Mouse (Mus musculus) cerebellum, adult 11-12 months (tissue): ENCODE results near the gene Adam6b.
"Not testable (repeated sequence)": the region's sequence is repeated elsewhere in the genome, so short reads cannot be mapped to it uniquely, and the experiment has no call there.

ENCODE experiments used
- DNase-seq: peaks from one replicate; pipeline ENCODE4 v3.0.0; 2022

Gene Adam6b

DNA sequence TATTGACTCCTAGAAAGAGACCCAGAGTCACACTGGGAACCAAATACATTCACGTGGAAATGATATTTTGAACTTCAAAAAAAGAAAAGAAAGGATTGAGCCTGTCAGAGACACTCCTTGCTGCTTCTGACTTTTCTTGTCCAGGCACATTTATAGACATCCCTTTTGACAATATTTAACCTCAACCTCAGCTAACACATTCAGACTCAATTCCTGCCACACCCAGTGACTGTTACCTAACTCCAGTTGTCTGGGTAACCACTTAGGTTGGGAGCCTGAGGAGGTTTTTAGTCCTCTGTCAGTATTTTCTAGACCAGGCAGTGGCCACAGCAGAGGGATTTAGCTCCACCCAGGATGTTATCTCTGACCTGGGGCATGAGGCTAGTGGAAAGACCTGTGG, at the start of gene Adam6b:
Gene Adam6b (plus strand): TSS at position 301 of the 400 bp plus-strand sequence.
- DNase-seq = not testable (repeated sequence)

DNA sequence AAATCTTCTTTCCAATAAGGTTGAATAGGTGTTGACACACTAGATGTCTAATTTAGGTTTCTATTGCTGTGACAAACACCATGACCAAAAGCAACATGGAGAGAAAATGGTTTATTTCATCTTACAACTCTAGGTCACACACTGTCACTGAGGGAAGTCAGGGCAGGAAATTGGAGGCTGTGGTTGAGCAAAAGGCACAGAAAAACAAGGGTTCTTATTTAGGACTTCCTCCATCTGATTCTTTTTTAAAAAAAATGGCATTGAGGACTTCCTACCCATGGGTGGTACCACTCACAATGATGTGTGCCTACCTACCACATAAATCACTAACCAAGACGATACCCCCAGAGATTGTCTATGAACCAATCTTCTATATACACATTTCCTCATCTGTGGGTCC, 43.2 kb upstream of the Adam6b start:
- no peak for DNase-seq

DNA sequence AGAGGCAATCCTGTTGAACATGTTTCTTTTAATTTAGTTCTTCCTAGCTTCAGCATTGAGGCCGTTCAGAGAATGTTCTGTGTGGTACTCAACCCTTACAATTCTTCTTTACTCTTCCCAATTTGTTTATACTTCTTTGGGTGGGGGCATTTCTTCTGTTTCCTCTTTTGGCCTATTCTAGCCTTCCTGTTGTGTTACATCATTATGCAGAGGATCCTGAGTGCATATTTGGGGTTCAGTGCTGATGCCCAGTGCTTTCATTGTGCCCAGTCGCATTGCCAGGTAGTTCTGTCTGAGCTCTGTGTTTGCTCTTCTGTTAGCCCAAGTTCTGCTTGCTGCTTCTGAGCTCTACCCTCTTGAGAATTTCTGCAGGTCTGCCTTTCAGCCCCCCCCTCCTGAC, 13.1 kb upstream of the Adam6b start:
- no peak for DNase-seq

DNA sequence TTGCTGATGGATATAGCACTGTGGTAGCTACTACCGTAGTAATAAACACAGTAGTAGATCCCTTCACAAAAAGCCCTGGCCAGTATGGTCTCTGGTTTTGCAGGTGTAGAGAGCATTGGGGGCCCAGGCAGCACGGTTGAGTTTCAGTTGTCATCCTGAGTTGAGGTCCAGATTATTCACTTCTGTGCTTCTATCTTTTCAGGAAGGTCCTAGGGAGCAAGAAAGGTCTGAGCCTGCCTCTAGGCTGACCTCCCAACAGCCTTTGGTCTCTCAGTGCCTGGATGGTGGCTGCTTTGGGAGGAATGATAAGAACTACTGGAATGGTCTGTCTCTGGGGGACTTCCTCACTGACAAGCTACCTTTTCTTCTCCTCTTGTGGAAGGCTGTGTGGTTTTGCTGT, 7.2 kb upstream of the Adam6b start:
- no peak for DNase-seq

DNA sequence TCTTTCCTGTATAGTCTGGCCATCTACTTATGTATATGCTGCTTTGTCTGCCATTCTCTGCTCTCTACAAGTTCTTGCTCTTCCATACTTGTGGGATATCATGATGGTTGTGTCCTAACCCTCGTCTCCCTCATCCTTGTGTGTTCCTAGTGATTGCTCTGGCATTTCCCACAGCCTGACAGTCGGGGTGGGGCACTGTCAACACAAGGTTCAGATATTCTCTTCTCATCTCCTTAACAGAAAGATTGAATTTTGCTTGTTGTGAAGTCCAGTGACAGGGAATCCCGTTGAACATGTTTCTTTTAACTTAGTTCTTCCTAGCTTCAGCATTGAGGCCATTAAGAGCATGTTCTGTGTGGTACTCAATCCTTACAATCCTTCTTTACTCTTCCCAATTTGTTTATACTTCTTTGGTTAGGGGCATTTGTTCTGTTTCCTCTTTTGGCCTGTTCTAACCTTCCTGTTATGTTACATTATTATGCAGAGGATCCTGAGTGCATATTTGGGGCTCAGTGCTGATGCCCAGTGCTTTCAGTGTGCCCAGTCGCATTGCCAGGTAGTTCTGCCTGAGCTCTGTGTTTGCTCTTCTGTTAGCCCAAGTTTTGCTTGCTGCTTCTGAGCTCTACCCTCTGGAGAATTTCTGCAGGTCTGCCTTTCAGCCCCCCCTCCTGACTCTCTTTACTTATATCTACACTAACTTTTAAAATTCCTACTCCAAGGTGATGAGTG, 6.5 kb upstream of the Adam6b start:
- no peak for DNase-seq

GRCm38 (mm10) chr12:113483492-113484162, 5.7 kb upstream of the Adam6b start:
- no peak for DNase-seq

- DNase-seq = no peak
Observed at GRCm38 (mm10) chr12:113484971-113485485, 4.3 kb upstream of the Adam6b start.

DNA sequence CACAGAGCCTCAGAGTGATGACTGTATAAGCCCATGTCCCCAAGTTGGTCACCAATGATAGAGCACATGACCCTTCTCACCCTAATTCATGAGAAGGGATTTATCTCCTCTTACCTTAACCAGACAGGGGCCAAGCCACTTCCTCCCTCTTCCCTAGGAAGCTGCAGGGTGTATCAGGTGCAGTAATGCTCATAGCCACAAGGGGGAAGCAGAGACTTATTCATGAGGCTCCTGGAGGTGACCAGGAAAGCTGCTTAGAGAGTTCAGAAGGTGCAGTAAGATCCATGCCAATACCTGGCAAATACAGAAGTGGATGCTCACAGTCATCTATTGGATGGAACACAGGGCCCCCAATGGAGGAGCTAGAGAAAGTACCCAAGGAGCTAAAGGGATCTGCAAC, 1.6 kb upstream of the Adam6b start:
- DNase-seq = peak; percentile 9

DNA sequence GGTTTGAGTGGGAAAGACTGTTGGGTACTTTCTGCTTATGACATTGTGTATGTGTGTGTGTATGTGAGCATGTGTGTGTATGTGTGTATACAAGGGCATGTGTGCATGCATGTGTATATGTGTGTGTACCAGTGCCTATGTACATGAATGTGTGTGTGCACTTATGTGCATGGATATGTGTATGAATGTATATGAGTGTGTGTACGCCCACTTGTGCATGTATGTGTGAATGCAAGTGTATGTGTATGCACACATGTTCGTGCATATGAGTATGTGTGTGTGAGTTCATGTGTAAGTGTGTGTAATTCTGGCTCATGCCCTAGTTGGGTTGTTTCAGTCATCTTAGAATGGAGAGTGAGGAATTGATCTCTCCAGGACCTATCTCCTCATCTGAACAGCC, 36.6 kb downstream of the Adam6b start:
- DNase-seq = no peak
